Mouse (Mus musculus) lung, embryonic 16.5 days (tissue): ENCODE measurements around the gene Rbm20. TPM values are rescaled to one million over a fixed set of nuclear protein-coding genes. Genes with fewer than 3 reads are reported as not detected.

ENCODE experiments used
- ATAC-seq: fragments of 200-750 bp; cut with Nextera tagmentation; 2 replicates; pipeline ENCODE4 v1.8.0; 2017; ENCODE audit warnings: low read depth, mild to moderate bottlenecking, moderate library complexity
- H3K27ac ChIP-seq: fragments of 300-500 bp; sonication (generic); 2 replicates; pipeline ENCODE4 v1.5.1; 2014; ENCODE audit warnings: mild to moderate bottlenecking, control low read depth, low read length
- H3K27me3 ChIP-seq: fragments of 300-500 bp; sonication (generic); 2 replicates; pipeline ENCODE4 v1.6.1; 2014; ENCODE audit warnings: low read depth, low read length, mixed read lengths; ENCODE audit not compliant: control insufficient read depth, insufficient read depth
- H3K36me3 ChIP-seq: fragments of 300-500 bp; sonication (generic); 2 replicates; pipeline ENCODE4 v1.6.1; 2014; ENCODE audit warnings: low read length; ENCODE audit not compliant: control insufficient read depth, insufficient read depth
- H3K4me1 ChIP-seq: fragments of 300-500 bp; sonication (generic); replicated peaks from 2 replicates; pipeline ENCODE4 v1.6.1; 2014; ENCODE audit warnings: low read length, mixed read lengths; ENCODE audit not compliant: control insufficient read depth, insufficient read depth
- H3K4me2 ChIP-seq: fragments of 300-500 bp; sonication (generic); 2 replicates; pipeline ENCODE4 v1.6.1; 2014; ENCODE audit warnings: low read depth, low read length, control low read depth
- H3K4me3 ChIP-seq: fragments of 300-500 bp; sonication (generic); 2 replicates; pipeline ENCODE4 v1.5.1; 2014; ENCODE audit warnings: mild to moderate bottlenecking, low read length, control low read depth
- H3K9ac ChIP-seq: fragments of 300-500 bp; sonication (generic); 2 replicates; pipeline ENCODE4 v1.6.1; 2014; ENCODE audit warnings: low read length, control low read depth
- H3K9me3 ChIP-seq: fragments of 300-500 bp; sonication (generic); 2 replicates; pipeline ENCODE4 v1.6.1; 2016; ENCODE audit warnings: low read length; ENCODE audit not compliant: control insufficient read depth
- WGBS: fragments of 180-500 bp; shearing (Covaris S2); extraction: QIAGEN DNeasy Blood & Tissue Kit; methylation state at CpG from one replicate; pipeline ENCODE4 v1.1.7; 2014; 5-methylcytosine and 5-hydroxymethylcytosine counted together
- polyA plus RNA-seq: library from polyadenylated mRNA; unstranded; fragments of >200 nt; fragmentation: Nextera tagmentation; extraction: Ambion mirVana; gene quantifications from 2 replicates; pipeline ENCODE4 v1.2.1, GENCODE M21; 2015

The Rbm20 gene
- polyA plus RNA-seq, 1 experiment from 2014 or later: 1.5 TPM

- Histone ChIP-seq H3K9ac (no peak overlapping the region), H3K4me1 (peaks cover 29% of the 10 kb centered on the region), H3K27ac (peak overlapping the region; percentile 82), H3K27me3 (no peaks in the 10 kb centered on the region), H3K36me3 (no peaks in the 10 kb centered on the region), H3K4me2 (no peak overlapping the region), H3K9me3 (no peaks in the 10 kb centered on the region), H3K4me3 (no peak overlapping the region)
- 77% methylated on average over 14 of the region's 14 CpGs for WGBS
- no peak for ATAC-seq
Measured at GRCm38 (mm10) chr19:53851826-53852698, 175.0 kb downstream of the Rbm20 start.

GRCm38 (mm10) chr19:53852699-53853451, 175.8 kb downstream of the Rbm20 start:
- H3K4me2 ChIP-seq: peak overlapping the region; percentile 7; the same call in 1 of the 2 replicates
- H3K4me1 ChIP-seq: peaks cover 29% of the 10 kb centered on the region
- peak; percentile 48 for ATAC-seq

GRCm38 (mm10) chr19:53854978-53855377, 177.9 kb downstream of the Rbm20 start:
- Histone ChIP-seq H3K4me1 (peaks cover 36% of the 10 kb centered on the region), H3K36me3 (no peaks in the 10 kb centered on the region), H3K4me3 (no peak overlapping the region), H3K9ac (no peak overlapping the region), H3K27me3 (no peaks in the 10 kb centered on the region), H3K9me3 (no peaks in the 10 kb centered on the region), H3K27ac (no peak overlapping the region), H3K4me2 (no peak overlapping the region)
- 41% methylated on average over 4 of the region's 4 CpGs for WGBS
- no peak for ATAC-seq

More at GRCm38 (mm10) chr19:53852699-53853451, 175.8 kb downstream of the Rbm20 start:
- 33% methylated on average over 15 of the region's 15 CpGs for whole genome bisulfite sequencing
- Histone ChIP-seq H3K9me3 (no peaks in the 10 kb centered on the region), H3K36me3 (no peaks in the 10 kb centered on the region), H3K27me3 (no peaks in the 10 kb centered on the region), H3K27ac (peak overlapping the region; percentile 82), H3K4me3 (no peak overlapping the region), H3K9ac (no peak overlapping the region)

- Histone ChIP-seq H3K9me3 (no peaks in the 10 kb centered on the region), H3K27me3 (no peaks in the 10 kb centered on the region), H3K36me3 (no peaks in the 10 kb centered on the region), H3K9ac (no peak overlapping the region), H3K4me1 (peaks cover 28% of the 10 kb centered on the region), H3K27ac (no peak overlapping the region), H3K4me3 (no peak overlapping the region), H3K4me2 (no peak overlapping the region)
- WGBS: 73% methylated on average over 5 of the region's 5 CpGs
- no peak for ATAC-seq
Measured at GRCm38 (mm10) chr19:53855781-53856180, 178.7 kb downstream of the Rbm20 start.

- Histone ChIP-seq H3K4me3 (no peak overlapping the region), H3K9me3 (no peaks in the 10 kb centered on the region), H3K4me1 (peaks cover 21% of the 10 kb centered on the region), H3K36me3 (no peaks in the 10 kb centered on the region), H3K4me2 (no peak overlapping the region), H3K27me3 (no peaks in the 10 kb centered on the region), H3K27ac (no peak overlapping the region), H3K9ac (no peak overlapping the region)
- ATAC-seq: no peak
- WGBS: 80% methylated on average over 9 of the region's 9 CpGs
Measured at GRCm38 (mm10) chr19:53856794-53857193, 179.7 kb downstream of the Rbm20 start.

GRCm38 (mm10) chr19:53857962-53858361, 180.9 kb downstream of the Rbm20 start:
- ATAC-seq: peak; percentile 16; the same call in 1 of the 2 replicates
- 47% methylated on average over 6 of the region's 6 CpGs for WGBS

GRCm38 (mm10) chr19:53859149-53859548, 182.0 kb downstream of the Rbm20 start:
- Histone ChIP-seq H3K27me3 (no peaks in the 10 kb centered on the region), H3K27ac (no peak overlapping the region), H3K36me3 (no peaks in the 10 kb centered on the region), H3K4me2 (0 out of 2 replicates have a peak overlapping the region, but pooled peaks have one; percentile 6), H3K4me3 (no peak overlapping the region), H3K9ac (no peak overlapping the region), H3K9me3 (no peaks in the 10 kb centered on the region), H3K4me1 (peaks cover 10% of the 10 kb centered on the region; the same call in 1 of the 2 replicates)
- ATAC-seq: peak; percentile 63
- 31% methylated on average over 9 of the region's 9 CpGs for WGBS

More at GRCm38 (mm10) chr19:53857962-53858361, 180.9 kb downstream of the Rbm20 start:
- Histone ChIP-seq H3K36me3 (no peaks in the 10 kb centered on the region), H3K4me3 (no peak overlapping the region), H3K27ac (no peak overlapping the region), H3K4me2 (no peak overlapping the region), H3K9me3 (no peaks in the 10 kb centered on the region), H3K9ac (no peak overlapping the region), H3K27me3 (no peaks in the 10 kb centered on the region), H3K4me1 (peaks cover 14% of the 10 kb centered on the region; the same call in 1 of the 2 replicates)

DNA sequence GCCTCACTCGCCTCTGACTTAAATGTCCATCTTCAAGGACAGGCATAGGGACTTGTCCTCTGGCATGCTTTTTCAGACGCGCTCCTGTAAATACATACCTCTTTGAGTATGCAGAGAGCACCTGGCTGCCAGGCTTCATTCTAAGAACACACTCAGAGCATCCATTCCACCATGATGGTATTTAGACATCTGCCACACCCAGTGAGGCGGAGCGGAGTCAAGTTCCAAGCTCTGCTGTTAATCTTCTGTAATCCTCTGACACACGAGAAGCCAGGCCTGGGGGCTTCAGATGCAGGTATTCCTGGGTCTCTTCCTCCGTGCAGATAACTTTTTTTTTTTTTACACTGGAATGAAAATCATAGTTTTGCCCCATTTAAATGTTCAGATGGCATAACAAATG, 182.5 kb downstream of the Rbm20 start:
- WGBS: 66% methylated on average over 7 of the region's 7 CpGs
- Histone ChIP-seq H3K4me3 (no peak overlapping the region), H3K27me3 (no peaks in the 10 kb centered on the region), H3K9me3 (no peaks in the 10 kb centered on the region), H3K9ac (no peak overlapping the region), H3K4me2 (no peak overlapping the region), H3K36me3 (no peaks in the 10 kb centered on the region), H3K27ac (no peak overlapping the region), H3K4me1 (peaks cover 10% of the 10 kb centered on the region; the same call in 1 of the 2 replicates)
- no peak for ATAC-seq

- H3K36me3 ChIP-seq: no peaks in the 10 kb centered on the region
- peaks cover 10% of the 10 kb centered on the region; the same call in 1 of the 2 replicates for H3K4me1 ChIP-seq
- no peak overlapping the region for H3K9ac ChIP-seq
- no peak overlapping the region for H3K27ac ChIP-seq
- no peak overlapping the region for H3K4me2 ChIP-seq
- H3K9me3 ChIP-seq: no peaks in the 10 kb centered on the region
- H3K27me3 ChIP-seq: no peaks in the 10 kb centered on the region
- H3K4me3 ChIP-seq: no peak overlapping the region
- ATAC-seq: no peak
- WGBS: 58% methylated on average over 7 of the region's 7 CpGs
Measured at GRCm38 (mm10) chr19:53861346-53861745, 184.2 kb downstream of the Rbm20 start.
